Mouse (Mus musculus): ENCODE data around the gene Acp7. TPM values are rescaled to one million over a fixed set of nuclear protein-coding genes. Genes with fewer than 3 reads are reported as not detected.

The Acp7 gene
- polyA plus RNA-seq, 1 experiment: not detected

- Histone ChIP-seq H3K4me3 (ENCODE audit: insufficient read depth, low read length) (no peak overlapping the region), H3K27ac (ENCODE audit: insufficient read depth, low read depth, low read length) (peak overlapping the region; percentile 7; the same call in 1 of the 2 replicates), H3K4me1 (ENCODE audit: control insufficient read depth, insufficient read depth, low read length) (peaks cover 40% of the 10 kb centered on the region)
- TF ChIP-seq POLR2A (IDR thresholded peaks at IDR 0.05; ENCODE audit: borderline replicate concordance, low read depth, low read length) (no peak), CTCF (IDR thresholded peaks at IDR 0.05; ENCODE audit: low read depth, low read length) (no peak)
These were observed 37.7 kb downstream of the Acp7 start for GRCm38 (mm10) chr7:28593206-28594111.

- H3K4me3 ChIP-seq (ENCODE audit: insufficient read depth, low read length): no peak overlapping the region
- TF ChIP-seq POLR2A (IDR thresholded peaks at IDR 0.05; ENCODE audit: borderline replicate concordance, low read depth, low read length) (no peak), CTCF (IDR thresholded peaks at IDR 0.05; ENCODE audit: low read depth, low read length) (no peak)
- peaks cover 42% of the 10 kb centered on the region for H3K4me1 ChIP-seq (ENCODE audit: control insufficient read depth, insufficient read depth, low read length)
- no peak overlapping the region for H3K27ac ChIP-seq (ENCODE audit: insufficient read depth, low read depth, low read length)
These were observed 39.3 kb downstream of the Acp7 start for GRCm38 (mm10) chr7:28591862-28592261.

DNA sequence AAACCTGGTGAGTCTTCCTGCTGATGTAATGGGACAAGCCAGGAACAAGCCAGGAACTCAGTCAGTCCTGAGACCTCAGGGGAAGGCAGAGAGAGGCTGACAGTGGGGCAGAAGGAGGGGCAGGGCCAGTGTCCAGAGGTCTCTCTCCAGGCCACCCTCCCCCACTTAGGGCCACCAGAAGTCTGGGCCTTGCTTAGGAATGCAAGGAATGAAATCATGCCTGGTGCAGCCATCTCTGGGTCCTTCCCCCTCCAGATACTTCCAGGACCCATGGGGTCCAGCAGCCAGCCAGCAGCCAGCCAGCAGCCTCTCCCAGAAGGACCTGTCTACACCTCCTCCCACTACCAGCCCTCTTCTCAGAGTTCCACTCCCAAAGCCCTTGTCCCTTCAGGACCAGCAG lies 43.5 kb downstream of the Acp7 start:
- no peak overlapping the region for H3K4me3 ChIP-seq (ENCODE audit: insufficient read depth, low read length)
- H3K4me1 ChIP-seq (ENCODE audit: control insufficient read depth, insufficient read depth, low read length): peaks cover 39% of the 10 kb centered on the region
- H3K27ac ChIP-seq (ENCODE audit: insufficient read depth, low read depth, low read length): no peak overlapping the region
- TF ChIP-seq CTCF (IDR thresholded peaks at IDR 0.05; ENCODE audit: low read depth, low read length) (no peak), POLR2A (IDR thresholded peaks at IDR 0.05; ENCODE audit: borderline replicate concordance, low read depth, low read length) (no peak)

- Histone ChIP-seq H3K4me1 (ENCODE audit: control insufficient read depth, insufficient read depth, low read length) (peaks cover 39% of the 10 kb centered on the region), H3K27ac (ENCODE audit: insufficient read depth, low read depth, low read length) (no peak overlapping the region), H3K4me3 (ENCODE audit: insufficient read depth, low read length) (no peak overlapping the region)
- no peak for TF ChIP-seq CTCF (IDR thresholded peaks at IDR 0.05; ENCODE audit: low read depth, low read length)
- TF ChIP-seq POLR2A (IDR thresholded peaks at IDR 0.05; ENCODE audit: borderline replicate concordance, low read depth, low read length): no peak
These were observed 44.3 kb downstream of the Acp7 start for GRCm38 (mm10) chr7:28586663-28587411.

DNA sequence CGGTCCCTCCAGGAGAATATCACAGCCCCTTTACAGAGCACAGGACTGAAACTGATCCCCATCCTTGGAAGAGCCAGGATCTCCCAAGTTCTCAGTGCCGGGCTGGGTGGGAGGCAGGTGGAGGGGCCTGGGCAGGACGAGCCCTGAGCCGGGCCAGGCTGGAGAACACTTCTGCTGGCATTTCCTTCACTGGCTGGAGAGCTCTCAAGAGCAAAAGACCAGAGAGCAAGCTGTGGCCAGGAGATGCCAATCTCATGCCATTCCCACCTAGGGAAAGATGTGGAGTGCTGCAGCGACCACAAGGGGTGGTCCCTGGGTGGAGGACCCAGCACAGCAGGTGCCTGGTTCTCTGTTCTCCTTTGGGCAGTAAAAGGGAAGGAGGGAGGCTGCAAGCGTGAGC lies 46.1 kb downstream of the Acp7 start:
- H3K4me3 ChIP-seq (ENCODE audit: insufficient read depth, low read length): no peak overlapping the region
- H3K4me1 ChIP-seq (ENCODE audit: control insufficient read depth, insufficient read depth, low read length): peaks cover 37% of the 10 kb centered on the region
- TF ChIP-seq POLR2A (IDR thresholded peaks at IDR 0.05; ENCODE audit: borderline replicate concordance, low read depth, low read length): no peak
- TF ChIP-seq CTCF (IDR thresholded peaks at IDR 0.05; ENCODE audit: low read depth, low read length): no peak
- H3K27ac ChIP-seq (ENCODE audit: insufficient read depth, low read depth, low read length): no peak overlapping the region

- peaks cover 40% of the 10 kb centered on the region for H3K4me1 ChIP-seq (ENCODE audit: control insufficient read depth, insufficient read depth, low read length)
- no peak for TF ChIP-seq CTCF (IDR thresholded peaks at IDR 0.05; ENCODE audit: low read depth, low read length)
- TF ChIP-seq POLR2A (IDR thresholded peaks at IDR 0.05; ENCODE audit: borderline replicate concordance, low read depth, low read length): no peak
- no peak overlapping the region for H3K4me3 ChIP-seq (ENCODE audit: insufficient read depth, low read length)
- H3K27ac ChIP-seq (ENCODE audit: insufficient read depth, low read depth, low read length): no peak overlapping the region
These were observed 46.7 kb downstream of the Acp7 start for GRCm38 (mm10) chr7:28584468-28584867.

DNA sequence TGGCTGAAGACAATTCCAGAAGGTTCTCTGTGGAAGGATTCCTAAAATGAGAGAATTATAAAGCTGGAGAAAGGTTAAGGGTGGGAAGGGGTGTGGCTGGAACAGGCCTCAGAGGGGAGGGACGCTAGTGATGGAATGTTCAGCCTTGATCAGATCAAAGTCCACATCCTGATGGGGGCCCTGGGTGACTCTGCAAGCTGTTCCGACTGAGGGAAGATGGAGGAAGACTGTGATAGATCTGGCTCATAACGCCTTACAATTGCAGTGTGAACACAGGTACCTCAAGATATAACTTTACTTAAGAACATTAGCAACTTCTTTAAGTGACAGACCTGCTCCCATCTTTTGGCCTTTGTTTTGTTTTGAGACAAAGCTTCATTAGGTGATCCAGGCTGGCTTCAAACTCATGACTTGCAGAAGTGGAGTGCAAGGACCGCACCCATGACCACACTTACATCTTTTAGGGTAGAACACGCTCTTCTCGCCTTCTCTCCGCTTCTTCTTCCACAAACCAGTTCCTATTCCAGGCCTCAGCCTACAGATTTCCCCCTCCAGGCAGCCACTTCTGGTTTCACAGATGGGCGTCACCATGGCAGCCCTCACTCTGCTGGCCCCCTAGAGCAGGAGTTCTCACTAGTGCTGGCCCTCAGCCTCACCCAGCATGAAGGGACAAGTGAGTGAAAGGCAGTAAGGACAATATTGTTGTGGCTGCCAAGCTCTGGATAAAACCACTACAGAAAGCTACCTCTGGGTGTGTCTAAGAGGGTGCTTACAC lies 47.4 kb downstream of the Acp7 start:
- Histone ChIP-seq H3K4me3 (ENCODE audit: insufficient read depth, low read length) (no peak overlapping the region), H3K27ac (ENCODE audit: insufficient read depth, low read depth, low read length) (peak overlapping the region; percentile 2; the same call in 1 of the 2 replicates), H3K4me1 (ENCODE audit: control insufficient read depth, insufficient read depth, low read length) (peaks cover 40% of the 10 kb centered on the region)
- no peak for TF ChIP-seq CTCF (IDR thresholded peaks at IDR 0.05; ENCODE audit: low read depth, low read length)
- TF ChIP-seq POLR2A (IDR thresholded peaks at IDR 0.05; ENCODE audit: borderline replicate concordance, low read depth, low read length): no peak

DNA sequence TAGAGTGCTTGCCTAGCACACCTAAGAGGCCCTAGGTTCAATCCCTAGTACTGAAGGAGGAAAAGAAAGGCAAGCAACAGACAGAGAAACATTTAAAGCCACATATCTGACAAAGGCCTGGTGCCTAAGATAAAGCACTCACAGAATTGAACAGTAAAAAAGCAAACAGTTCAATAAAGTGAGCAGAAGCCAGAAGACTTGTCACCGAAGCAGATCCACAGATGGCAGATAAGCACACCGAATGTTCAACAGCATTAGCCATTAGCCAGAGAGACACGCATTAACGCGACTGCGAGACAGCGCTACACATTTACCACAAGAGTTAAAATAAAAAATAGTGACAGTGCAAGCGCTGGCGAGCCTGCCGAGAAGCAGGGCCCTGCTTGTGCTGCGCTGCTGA lies 48.3 kb downstream of the Acp7 start:
- no peak overlapping the region for H3K27ac ChIP-seq (ENCODE audit: insufficient read depth, low read depth, low read length)
- TF ChIP-seq CTCF (IDR thresholded peaks at IDR 0.05; ENCODE audit: low read depth, low read length) (no peak), POLR2A (IDR thresholded peaks at IDR 0.05; ENCODE audit: borderline replicate concordance, low read depth, low read length) (no peak)
- peaks cover 44% of the 10 kb centered on the region for H3K4me1 ChIP-seq (ENCODE audit: control insufficient read depth, insufficient read depth, low read length)
- H3K4me3 ChIP-seq (ENCODE audit: insufficient read depth, low read length): no peak overlapping the region

DNA sequence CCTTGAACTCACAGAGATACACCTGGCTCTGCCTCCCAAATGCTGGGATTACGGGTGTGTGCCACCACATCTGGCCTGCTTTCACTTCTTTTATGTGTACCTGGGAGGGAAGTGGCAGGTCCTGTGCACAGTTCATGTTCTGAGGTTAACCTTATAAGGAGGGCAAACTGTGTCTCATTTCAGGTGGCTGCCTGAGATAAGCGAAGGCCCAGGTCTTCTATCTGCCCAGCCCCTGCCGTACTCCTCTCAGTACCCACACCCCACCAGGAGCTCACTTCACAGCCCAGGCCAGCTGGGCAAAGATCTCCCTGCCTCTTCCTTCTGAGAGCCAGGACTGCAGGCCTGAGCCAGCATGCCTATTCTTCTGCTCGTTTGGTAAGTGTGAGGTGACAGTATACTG lies 49.4 kb downstream of the Acp7 start:
- Histone ChIP-seq H3K4me1 (ENCODE audit: control insufficient read depth, insufficient read depth, low read length) (peaks cover 37% of the 10 kb centered on the region), H3K4me3 (ENCODE audit: insufficient read depth, low read length) (no peak overlapping the region), H3K27ac (ENCODE audit: insufficient read depth, low read depth, low read length) (no peak overlapping the region)
- TF ChIP-seq POLR2A (IDR thresholded peaks at IDR 0.05; ENCODE audit: borderline replicate concordance, low read depth, low read length) (no peak), CTCF (IDR thresholded peaks at IDR 0.05; ENCODE audit: low read depth, low read length) (no peak)
